Mouse (Mus musculus) liver (tissue): ENCODE results near the gene Cpt1c.

Experiments
- DNase-seq: peaks from one replicate; pipeline ENCODE4 v3.0.0-alpha.2; 2020; ENCODE audit warnings: mixed read lengths

The Cpt1c gene

GRCm38 (mm10) chr7:44915314-44915713 is 59.3 kb downstream of the Cpt1c start:
- no peak for DNase-seq

- no peak for DNase-seq
Observed at GRCm38 (mm10) chr7:44914396-44914795, 60.3 kb downstream of the Cpt1c start.
